Mouse (Mus musculus) liver, adult 2 months (tissue): ENCODE data around the gene Ocm. TPM values are rescaled to one million over a fixed set of nuclear protein-coding genes. Genes with fewer than 3 reads are reported as not detected.

Experiments
- DNase-seq: peaks from one replicate; pipeline ENCODE4 v3.0.0-alpha.2; 2011; ENCODE audit warnings: low read depth, low spot score; ENCODE audit errors: extremely low read depth
- H3K27ac ChIP-seq: fragments of 200-500 bp; replicated peaks from 2 replicates; pipeline ENCODE4 v1.5.1; 2012; ENCODE audit warnings: low read depth, mild to moderate bottlenecking, control low read depth, inconsistent platforms, low read length; ENCODE audit not compliant: insufficient read depth
- H3K27me3 ChIP-seq: fragments of 200-500 bp; 2 replicates; pipeline ENCODE4 v1.6.1; 2012; ENCODE audit warnings: mild to moderate bottlenecking, moderate library complexity, low read length, inconsistent platforms; ENCODE audit not compliant: control insufficient read depth, insufficient read depth
- H3K36me3 ChIP-seq: fragments of 200-500 bp; 2 replicates; pipeline ENCODE4 v1.6.1; 2012; ENCODE audit warnings: low read length, inconsistent platforms; ENCODE audit not compliant: control insufficient read depth, insufficient read depth
- H3K4me1 ChIP-seq: fragments of 200-500 bp; 2 replicates; pipeline ENCODE4 v1.6.1; 2011; ENCODE audit warnings: low read length; ENCODE audit not compliant: control insufficient read depth, insufficient read depth
- H3K4me3 ChIP-seq: fragments of 200-500 bp; 2 replicates; pipeline ENCODE4 v1.5.1; 2011; ENCODE audit warnings: low read depth, mild to moderate bottlenecking, control low read depth, low read length, moderate library complexity; ENCODE audit not compliant: insufficient read depth
- H3K79me2 ChIP-seq: fragments of 200-500 bp; 2 replicates; pipeline ENCODE4 v1.6.1; 2012; ENCODE audit warnings: inconsistent platforms, mild to moderate bottlenecking, low read length, moderate library complexity; ENCODE audit not compliant: control insufficient read depth, insufficient read depth
- H3K9ac ChIP-seq: fragments of 200-500 bp; 2 replicates; pipeline ENCODE4 v1.6.1; 2012; ENCODE audit warnings: low read depth, mild to moderate bottlenecking, control low read depth, inconsistent platforms, low read length
- CTCF ChIP-seq: fragments of 200-500 bp; IDR thresholded peaks from 2 replicates; pipeline ENCODE4 v1.5.1; 2011; ENCODE audit warnings: low read depth, low read length, control low read depth
- POLR2A ChIP-seq: fragments of 200-500 bp; IDR thresholded peaks from 2 replicates; pipeline ENCODE4 v1.6.1; 2011; ENCODE audit warnings: low read length, control low read depth; ENCODE audit not compliant: insufficient read depth; ENCODE audit errors: extremely low read depth
- whole genome bisulfite sequencing: fragments of 180-500 bp; shearing (Covaris S2); methylation state at CpG from one replicate; pipeline ENCODE4 v1.1.7; 2018; 5-methylcytosine and 5-hydroxymethylcytosine counted together
- polyA plus RNA-seq: library from polyadenylated mRNA; depleted of rRNA; stranded (reverse); fragments of >200 nt; gene quantifications from 2 replicates; pipeline ENCODE4 v1.2.3, GENCODE M21; 2012
- total RNA-seq: library from RNA; depleted of rRNA; stranded (reverse); fragments of >200 nt; gene quantifications from 2 replicates; pipeline ENCODE4 v1.2.3, GENCODE M21; 2014

Ocm gene
- total and polyA plus RNA-seq, 2 experiments: not detected

DNA sequence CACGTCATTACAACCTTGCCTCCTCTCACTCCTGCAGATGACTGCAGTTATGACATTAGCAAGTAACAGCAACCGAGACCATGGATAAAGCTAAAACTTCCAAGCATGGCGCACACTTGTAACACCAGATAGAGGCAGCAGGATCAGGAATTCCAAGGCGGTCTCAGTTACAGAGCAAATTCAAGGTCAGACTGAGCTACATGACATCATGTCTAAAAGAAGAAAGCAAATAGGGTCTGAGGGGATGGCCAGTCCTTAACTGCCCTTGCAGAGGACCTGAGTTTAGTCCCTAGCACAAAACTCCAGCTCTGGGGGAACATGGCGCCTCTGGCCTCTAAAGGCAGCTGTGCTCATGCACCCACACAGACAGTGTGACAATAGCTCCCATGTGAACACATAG, 32.6 kb downstream of the Ocm start:
- DNase-seq: no peak
- Histone ChIP-seq H3K9ac (no peak overlapping the region), H3K79me2 (no peaks in the 10 kb centered on the region), H3K27me3 (no peaks in the 10 kb centered on the region), H3K27ac (no peak overlapping the region), H3K4me1 (no peaks in the 10 kb centered on the region), H3K4me3 (no peak overlapping the region), H3K36me3 (peaks cover 47% of the 10 kb centered on the region)
- TF ChIP-seq CTCF: no peak
- TF ChIP-seq POLR2A: no peak
- 93% methylated on average over 5 of the region's 5 CpGs for WGBS

DNA sequence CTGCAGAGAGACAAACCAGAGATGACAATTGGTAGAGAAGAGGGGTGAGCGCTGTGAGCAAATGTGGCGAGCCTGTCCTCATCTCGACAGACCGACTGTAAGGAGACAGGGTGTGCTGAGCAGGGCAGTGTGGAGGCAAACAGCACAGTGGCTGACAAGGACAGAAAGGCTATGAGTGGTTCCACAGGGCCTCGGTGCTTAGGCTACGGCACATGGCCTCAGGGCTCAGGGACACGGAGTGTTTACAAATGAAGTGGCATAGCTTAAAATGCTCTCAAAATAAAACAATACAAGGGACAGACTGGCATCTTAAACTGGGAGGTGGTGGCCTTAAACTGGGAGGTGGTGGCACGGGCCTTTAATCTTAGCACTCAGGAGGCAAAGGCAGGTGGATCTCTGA, 33.2 kb downstream of the Ocm start:
- Histone ChIP-seq H3K27me3 (no peaks in the 10 kb centered on the region), H3K4me3 (no peak overlapping the region), H3K4me1 (no peaks in the 10 kb centered on the region), H3K36me3 (peaks cover 50% of the 10 kb centered on the region), H3K79me2 (no peaks in the 10 kb centered on the region), H3K27ac (no peak overlapping the region), H3K9ac (no peak overlapping the region)
- DNase-seq: no peak
- TF ChIP-seq CTCF: no peak
- 94% methylated on average over 8 of the region's 8 CpGs for WGBS

DNA sequence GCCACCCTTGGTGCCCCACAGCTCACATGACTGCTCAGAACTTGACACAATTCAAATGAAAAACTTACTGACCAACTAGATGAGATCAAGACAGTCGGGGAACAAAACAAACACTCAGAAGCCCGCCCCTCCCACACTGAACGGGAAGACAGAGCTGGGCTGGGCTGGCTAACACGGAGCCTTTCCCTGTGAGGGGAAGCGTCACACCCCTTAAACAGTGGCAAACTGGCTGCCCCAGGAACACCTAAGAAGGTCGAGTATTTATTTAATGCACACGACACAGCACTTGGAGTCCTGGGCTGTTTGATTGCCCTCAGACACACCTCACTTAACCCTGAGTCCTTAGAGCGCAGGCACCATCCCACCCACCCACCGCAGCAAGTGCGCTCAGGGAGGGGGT, 33.8 kb downstream of the Ocm start:
- 91% methylated on average over 10 of the region's 10 CpGs for WGBS
- Histone ChIP-seq H3K27ac (no peak overlapping the region), H3K79me2 (no peaks in the 10 kb centered on the region), H3K27me3 (no peaks in the 10 kb centered on the region), H3K4me1 (no peaks in the 10 kb centered on the region), H3K36me3 (peaks cover 52% of the 10 kb centered on the region), H3K9ac (no peak overlapping the region), H3K4me3 (no peak overlapping the region)
- DNase-seq: no peak
- no peak for TF ChIP-seq POLR2A
- TF ChIP-seq CTCF: no peak

DNA sequence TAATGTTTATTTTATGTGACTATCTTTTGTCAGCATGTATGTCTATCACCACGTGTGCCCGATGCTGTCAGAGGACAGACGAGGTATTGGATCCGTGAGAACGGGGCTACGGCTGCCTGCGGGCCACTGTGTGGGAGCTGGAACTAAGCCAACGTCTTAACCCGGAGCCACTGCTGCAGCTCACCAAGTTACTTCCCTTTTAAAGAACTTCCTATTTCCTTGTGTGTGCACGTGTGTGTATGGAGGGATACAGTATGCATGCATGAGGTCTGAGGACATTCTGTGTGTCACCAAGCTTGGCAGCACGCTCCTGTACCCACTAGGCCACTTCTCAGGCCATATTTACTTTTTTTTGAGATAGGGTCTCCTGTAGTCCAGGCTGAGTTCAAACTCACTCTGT, 36.4 kb downstream of the Ocm start:
- H3K36me3 ChIP-seq: peaks cover 60% of the 10 kb centered on the region
- H3K9ac ChIP-seq: no peak overlapping the region
- 85% methylated on average over 11 of the region's 11 CpGs for WGBS

DNA sequence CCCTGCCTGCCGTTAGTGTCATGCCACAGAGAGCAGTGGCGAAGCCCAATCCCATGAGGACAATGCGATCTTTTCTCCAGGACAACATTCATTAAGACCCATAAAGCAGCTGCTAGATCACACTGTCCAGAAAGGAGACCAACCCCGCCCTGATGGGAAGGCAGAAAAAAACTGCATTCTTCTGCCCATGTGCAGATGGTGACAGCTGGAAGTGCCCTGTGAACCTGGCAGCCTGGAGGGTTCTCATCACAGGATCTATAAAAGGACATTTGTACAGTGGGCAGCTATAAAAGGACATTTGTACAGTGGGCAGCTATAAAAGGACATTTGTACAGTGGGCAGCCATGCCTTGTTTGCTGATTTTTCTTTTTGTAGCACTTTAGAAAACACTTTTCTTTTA, 37.4 kb downstream of the Ocm start:
- Histone ChIP-seq H3K36me3 (peaks cover 55% of the 10 kb centered on the region), H3K9ac (no peak overlapping the region), H3K79me2 (no peaks in the 10 kb centered on the region), H3K27me3 (no peaks in the 10 kb centered on the region), H3K4me1 (no peaks in the 10 kb centered on the region), H3K27ac (no peak overlapping the region), H3K4me3 (no peak overlapping the region)
- no peak for DNase-seq
- 92% methylated on average over 4 of the region's 4 CpGs for WGBS
- TF ChIP-seq POLR2A: no peak
- no peak for TF ChIP-seq CTCF

More for the DNA sequence above, 36.4 kb downstream of the Ocm start:
- no peaks in the 10 kb centered on the region for H3K27me3 ChIP-seq
- DNase-seq: peak; percentile 12
- H3K79me2 ChIP-seq: no peaks in the 10 kb centered on the region
- H3K4me1 ChIP-seq: no peaks in the 10 kb centered on the region
- TF ChIP-seq POLR2A: no peak
- TF ChIP-seq CTCF: no peak
- no peak overlapping the region for H3K4me3 ChIP-seq
- H3K27ac ChIP-seq: no peak overlapping the region

DNA sequence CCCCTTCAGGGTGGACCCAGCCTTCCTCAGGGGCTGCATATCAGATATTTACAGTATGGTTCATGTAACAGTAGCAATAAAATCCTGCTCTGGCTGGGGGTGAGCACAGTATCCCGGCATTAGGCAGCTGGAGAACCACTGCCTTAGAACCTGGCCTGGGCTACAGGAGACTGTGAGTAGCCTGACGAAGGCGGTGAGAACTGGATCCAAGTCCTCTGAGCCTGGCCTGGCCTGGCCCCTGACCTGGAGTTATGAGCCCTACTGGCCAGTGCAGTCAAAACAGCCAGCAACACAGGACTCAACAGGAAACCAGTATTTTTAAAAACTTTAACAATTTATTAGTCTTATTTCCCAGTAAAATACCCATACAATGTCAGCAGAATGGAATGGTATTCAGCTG, 38.9 kb downstream of the Ocm start:
- Histone ChIP-seq H3K27me3 (no peaks in the 10 kb centered on the region), H3K9ac (no peak overlapping the region), H3K27ac (no peak overlapping the region), H3K79me2 (no peaks in the 10 kb centered on the region), H3K4me1 (no peaks in the 10 kb centered on the region), H3K36me3 (peaks cover 49% of the 10 kb centered on the region), H3K4me3 (no peak overlapping the region)
- DNase-seq: no peak
- WGBS: 97% methylated on average over 3 of the region's 3 CpGs
- TF ChIP-seq CTCF: no peak
- no peak for TF ChIP-seq POLR2A
